Mouse (Mus musculus) CH12.LX (cell line): ENCODE results near the gene Aven. TPM values are rescaled to one million over a fixed set of nuclear protein-coding genes. Genes with fewer than 3 reads are reported as not detected.

Experiments
- DNase-seq: peaks from one replicate; pipeline ENCODE4 v3.0.0-alpha.2; 2013; ENCODE audit errors: extremely low read depth
- H3K27ac ChIP-seq: 2 replicates; pipeline ENCODE4 v1.5.1; 2012; ENCODE audit warnings: low read depth, mild to moderate bottlenecking, control low read depth, moderate library complexity; ENCODE audit not compliant: insufficient read depth
- H3K27me3 ChIP-seq: replicated peaks from 2 replicates; pipeline ENCODE3; 2012; ENCODE audit warnings: inconsistent platforms
- H3K36me3 ChIP-seq, 2 experiments: replicated peaks in 1 of 2; 2 replicates each; pipeline versions ENCODE3 to v1.6.1; 2012; ENCODE audit warnings: inconsistent platforms in 1 of 2, low read length in 1 of 2, mild to moderate bottlenecking in 1 of 2, mixed read lengths in 1 of 2, moderate library complexity in 1 of 2; ENCODE audit not compliant: control insufficient read depth in 1 of 2, insufficient read depth in 1 of 2
- H3K4me1 ChIP-seq, 2 experiments: 2 replicates each; pipeline ENCODE4 v1.6.1; 2012; ENCODE audit warnings: inconsistent platforms in 1 of 2, moderate library complexity in 1 of 2; ENCODE audit not compliant: insufficient read depth in 2 of 2, control insufficient read depth in 1 of 2
- H3K4me2 ChIP-seq: 2 replicates; pipeline ENCODE4 v1.6.1; 2012; ENCODE audit warnings: low read depth, mild to moderate bottlenecking, control low read depth; ENCODE audit not compliant: poor library complexity, insufficient read depth, severe bottlenecking
- H3K4me3 ChIP-seq, 3 experiments: fragments of 150-350 bp in 1 of 3; sonication (generic) in 1 of 3; replicated peaks in 1 of 3; 2 replicates each; pipeline versions ENCODE3 to v1.5.1; 2011 to 2012; ENCODE audit warnings: low read depth in 2 of 3, low read length in 2 of 3, mild to moderate bottlenecking in 2 of 3, moderate library complexity in 2 of 3, control low read depth in 1 of 3, improper control_type of control experiment in 1 of 3, inconsistent platforms in 1 of 3, mixed read lengths in 1 of 3; ENCODE audit not compliant: poor library complexity in 1 of 3
- H3K79me2 ChIP-seq: replicated peaks from 2 replicates; pipeline ENCODE4 v1.6.1; 2012; ENCODE audit warnings: mild to moderate bottlenecking, moderate library complexity; ENCODE audit not compliant: control insufficient read depth, poor library complexity, insufficient read depth, severe bottlenecking; ENCODE audit errors: extremely low read depth
- H3K9ac ChIP-seq: 2 replicates; pipeline ENCODE4 v1.6.1; 2012; ENCODE audit warnings: low read depth, mild to moderate bottlenecking, control low read depth, moderate library complexity; ENCODE audit not compliant: insufficient read depth
- H3K9me3 ChIP-seq: replicated peaks from 2 replicates; pipeline ENCODE3; 2012; ENCODE audit warnings: low read length, inconsistent platforms, mixed read lengths
- CHD1 ChIP-seq: IDR thresholded peaks from 2 replicates; pipeline ENCODE4 v1.6.1; 2012; ENCODE audit warnings: low read depth, low read length, improper control_type of control experiment, inconsistent platforms
- CHD2 ChIP-seq: IDR thresholded peaks from 2 replicates; pipeline ENCODE4 v1.6.1; 2011; ENCODE audit warnings: low read length, improper control_type of control experiment
- CTCF ChIP-seq, 2 experiments: IDR thresholded peaks in 1 of 2; conservative IDR thresholded peaks in 1 of 2; 2 replicates each; pipeline ENCODE4 v1.5.1; 2011 to 2012; ENCODE audit warnings: low read depth in 2 of 2, low read length in 2 of 2, improper control_type of control experiment in 1 of 2, inconsistent platforms in 1 of 2, mild to moderate bottlenecking in 1 of 2, moderate library complexity in 1 of 2
- E2F4 ChIP-seq: IDR thresholded peaks from 2 replicates; pipeline ENCODE4 v1.6.1; 2011; ENCODE audit warnings: low read depth, low read length, improper control_type of control experiment; ENCODE audit not compliant: insufficient replicate concordance
- ELF1 ChIP-seq: IDR thresholded peaks from 2 replicates; pipeline ENCODE4 v1.6.1; 2014; ENCODE audit warnings: low read depth, mild to moderate bottlenecking, inconsistent platforms, low read length, improper control_type of control experiment
- ETS1 ChIP-seq: conservative IDR thresholded peaks from 2 replicates; pipeline ENCODE4 v1.6.1; 2012; ENCODE audit warnings: low read depth, mild to moderate bottlenecking, inconsistent platforms, low read length, improper control_type of control experiment, moderate library complexity
- GABPA ChIP-seq: IDR thresholded peaks from 2 replicates; pipeline ENCODE4 v1.6.1; 2012; ENCODE audit warnings: low read depth, low read length, improper control_type of control experiment, inconsistent platforms; ENCODE audit not compliant: insufficient replicate concordance
- HCFC1 ChIP-seq: IDR thresholded peaks from 2 replicates; pipeline ENCODE4 v1.6.1; 2012; ENCODE audit warnings: low read depth, mild to moderate bottlenecking, inconsistent platforms, low read length, improper control_type of control experiment
- IRF4 ChIP-seq: IDR thresholded peaks from 2 replicates; pipeline ENCODE4 v1.6.1; 2014; ENCODE audit warnings: low read depth, mild to moderate bottlenecking, inconsistent platforms, low read length, improper control_type of control experiment
- JUND ChIP-seq: conservative IDR thresholded peaks from 2 replicates; pipeline ENCODE4 v1.6.1; 2011; ENCODE audit warnings: low read depth, low read length, improper control_type of control experiment
- KAT2A ChIP-seq: IDR thresholded peaks from 2 replicates; pipeline ENCODE4 v1.6.1; 2012; ENCODE audit warnings: low read length, improper control_type of control experiment, inconsistent platforms; ENCODE audit not compliant: insufficient replicate concordance
- MAFK ChIP-seq: IDR thresholded peaks from 2 replicates; pipeline ENCODE4 v1.6.1; 2011; ENCODE audit warnings: low read length, improper control_type of control experiment; ENCODE audit not compliant: insufficient replicate concordance
- MAZ ChIP-seq: IDR thresholded peaks from 2 replicates; pipeline ENCODE4 v1.6.1; 2012; ENCODE audit warnings: low read depth, mild to moderate bottlenecking, inconsistent platforms, low read length, improper control_type of control experiment, moderate library complexity
- MEF2A ChIP-seq: IDR thresholded peaks from 2 replicates; pipeline ENCODE4 v1.6.1; 2014; ENCODE audit warnings: low read depth, mild to moderate bottlenecking, inconsistent platforms, low read length, improper control_type of control experiment, borderline replicate concordance
- MXI1 ChIP-seq: IDR thresholded peaks from 2 replicates; pipeline ENCODE4 v1.6.1; 2011; ENCODE audit warnings: mild to moderate bottlenecking, low read depth, low read length, improper control_type of control experiment
- MYC ChIP-seq: IDR thresholded peaks from 2 replicates; pipeline ENCODE4 v1.6.1; 2011; ENCODE audit warnings: low read depth, mild to moderate bottlenecking, improper control_type of control experiment, low read length
- NELFE ChIP-seq: IDR thresholded peaks from 2 replicates; pipeline ENCODE4 v1.6.1; 2011; ENCODE audit warnings: low read depth, low read length, improper control_type of control experiment
- NRF1 ChIP-seq: IDR thresholded peaks from 2 replicates; pipeline ENCODE4 v1.6.1; 2014; ENCODE audit warnings: low read depth, mild to moderate bottlenecking, inconsistent platforms, low read length, improper control_type of control experiment, moderate library complexity
- POLR2A ChIP-seq: IDR thresholded peaks from 2 replicates; pipeline ENCODE4 v1.6.1; 2011; ENCODE audit warnings: low read depth, mild to moderate bottlenecking, improper control_type of control experiment, low read length
- POLR2AphosphoS2 ChIP-seq: IDR thresholded peaks from 2 replicates; pipeline ENCODE4 v1.6.1; 2011; ENCODE audit warnings: low read depth, low read length, improper control_type of control experiment
- RAD21 ChIP-seq: IDR thresholded peaks from 2 replicates; pipeline ENCODE4 v1.6.1; 2011; ENCODE audit warnings: low read depth, mild to moderate bottlenecking, low read length, improper control_type of control experiment, moderate library complexity
- RCOR1 ChIP-seq: conservative IDR thresholded peaks from 2 replicates; pipeline ENCODE4 v1.6.1; 2012; ENCODE audit warnings: low read depth, mild to moderate bottlenecking, inconsistent platforms, low read length, improper control_type of control experiment
- SIN3A ChIP-seq: IDR thresholded peaks from 2 replicates; pipeline ENCODE4 v1.6.1; 2012; ENCODE audit warnings: low read length, improper control_type of control experiment, inconsistent platforms
- TBP ChIP-seq: conservative IDR thresholded peaks from 2 replicates; pipeline ENCODE4 v1.6.1; 2011; ENCODE audit warnings: low read depth, low read length, improper control_type of control experiment
- TCF12 ChIP-seq: IDR thresholded peaks from 2 replicates; pipeline ENCODE4 v1.6.1; 2014; ENCODE audit warnings: low read depth, mild to moderate bottlenecking, inconsistent platforms, low read length, improper control_type of control experiment
- UBTF ChIP-seq: IDR thresholded peaks from 2 replicates; pipeline ENCODE4 v1.6.1; 2012; ENCODE audit warnings: low read depth, mild to moderate bottlenecking, inconsistent platforms, low read length, improper control_type of control experiment, moderate library complexity
- USF2 ChIP-seq: conservative IDR thresholded peaks from 2 replicates; pipeline ENCODE4 v1.6.1; 2011; ENCODE audit warnings: low read depth, low read length, improper control_type of control experiment
- ZC3H11A ChIP-seq: IDR thresholded peaks from 2 replicates; pipeline ENCODE4 v1.6.1; 2012; ENCODE audit warnings: low read depth, mild to moderate bottlenecking, inconsistent platforms, low read length, improper control_type of control experiment
- ZMIZ1 ChIP-seq: IDR thresholded peaks from 2 replicates; pipeline ENCODE4 v1.6.1; 2012; ENCODE audit warnings: low read depth, mild to moderate bottlenecking, inconsistent platforms, low read length, improper control_type of control experiment
- ZNF384 ChIP-seq: IDR thresholded peaks from 2 replicates; pipeline ENCODE4 v1.6.1; 2012; ENCODE audit warnings: low read depth, low read length, improper control_type of control experiment, inconsistent platforms
- dilution Hi-C: fragments of 300-500 bp; cut with MboI; formaldehyde crosslinking; loops from 2 replicates; pipeline ENCODE4 v1.14.3; 2020; ENCODE audit warnings: low sequenced_read_pairs; ENCODE audit not compliant: extremely low pct_unique_long_range_greater_than_20kb, extremely low pct_ligation_motif_present
- in situ Hi-C: fragments of 300-500 bp; cut with MboI; formaldehyde crosslinking; loops from 3 replicates; pipeline ENCODE4 v1.14.3; 2019; ENCODE audit warnings: low sequenced_read_pairs, low pct_ligation_motif_present, low pct_unique_long_range_greater_than_20kb, mixed read lengths
- polyA plus RNA-seq: library from polyadenylated mRNA; unstranded; fragments of >175 nt; gene quantifications from 2 replicates; pipeline ENCODE4 v1.2.1, GENCODE M21; 2012; ENCODE audit warnings: low read depth; ENCODE audit not compliant: insufficient read length
- total RNA-seq, 2 experiments: library from RNA; depleted of rRNA; stranded (reverse); fragments of 300-350 nt in 1 of 2; fragments of >200 nt in 1 of 2; gene quantifications; 2 replicates each; pipeline ENCODE4 v1.2.3; 2012 to 2014

Gene Aven
- total and polyA plus RNA-seq, 3 experiments, result 21.2 to 44.3 (median 33.9) TPM

- DNase-seq, result peak; percentile 93
- dilution Hi-C loops (no loop called here), in situ Hi-C loops (loop anchor here (10.0 kb wide), 1 partner anchor 80 kb away; the partner anchor contains the start of gene Katnbl1)
- Histone ChIP-seq H3K9ac (peak within 1 kb of the TSS; percentile 96), H3K9me3 (peaks cover 2% of the 10 kb centered on the region), H3K27me3 (no peaks in the 10 kb centered on the region), H3K27ac (peak within 1 kb of the TSS; percentile 47), H3K79me2 (peaks cover 36% of the 10 kb centered on the region), H3K36me3 (peaks cover 6 to 16% of the 10 kb centered on the region in 2 experiments), H3K4me3 (peak within 1 kb of the TSS; percentile 76 to 95 (median 92)), H3K4me1 (peaks cover 0 to 33% of the 10 kb centered on the region in 2 experiments; a peak in 2 of 4 replicates), H3K4me2 (peak within 1 kb of the TSS; percentile 88)
- TF ChIP-seq IRF4 (peak; percentile 75), E2F4 (0 out of 2 replicates have a peak, but pooled peaks have one; percentile 77), MEF2A (peak; percentile 83), RAD21 (no peak), UBTF (no peak), TCF12 (peak; percentile 92), ELF1 (peak; percentile 96), USF2 (no peak), SIN3A (peak; percentile 95), HCFC1 (peak; percentile 97), ZNF384 (no peak), ETS1 (peak; percentile 43; the same call in 1 of the 2 replicates), TBP (peak; percentile 87), KAT2A (peak; percentile 93), ZC3H11A (no peak), JUND (0 out of 2 replicates have a peak, but pooled peaks have one; percentile 29), MAZ (peak; percentile 81; the same call in 1 of the 2 replicates), NRF1 (peak; percentile 55), NELFE (peak; percentile 97), CHD2 (peak; percentile 38; the same call in 1 of the 2 replicates), ZMIZ1 (peak; percentile 87; the same call in 1 of the 2 replicates), MYC (peak; percentile 68; the same call in 1 of the 2 replicates), GABPA (peak; percentile 56; the same call in 1 of the 2 replicates), MXI1 (peak; percentile 95), CTCF (conservative IDR thresholded peaks at IDR 0.05 in 1 of 2, IDR thresholded peaks at IDR 0.05 in 1 of 2; ENCODE audit: low read depth in 2 of 2, low read length in 2 of 2) (no peak), CHD1 (no peak), MAFK (0 out of 2 replicates have a peak, but pooled peaks have one; percentile 39), RCOR1 (no peak), POLR2AphosphoS2 (peak; percentile 79), POLR2A (peak; percentile 97)
These were observed 37.8 kb upstream of the Aven start, which contains the start of gene Emc7 for GRCm38 (mm10) chr2:112454862-112455564. Gene Emc7 (plus strand): TSS chr2:112454997.
